23 mouse cellular contexts compared by ENCODE assay signal in the genomic region with DNA sequence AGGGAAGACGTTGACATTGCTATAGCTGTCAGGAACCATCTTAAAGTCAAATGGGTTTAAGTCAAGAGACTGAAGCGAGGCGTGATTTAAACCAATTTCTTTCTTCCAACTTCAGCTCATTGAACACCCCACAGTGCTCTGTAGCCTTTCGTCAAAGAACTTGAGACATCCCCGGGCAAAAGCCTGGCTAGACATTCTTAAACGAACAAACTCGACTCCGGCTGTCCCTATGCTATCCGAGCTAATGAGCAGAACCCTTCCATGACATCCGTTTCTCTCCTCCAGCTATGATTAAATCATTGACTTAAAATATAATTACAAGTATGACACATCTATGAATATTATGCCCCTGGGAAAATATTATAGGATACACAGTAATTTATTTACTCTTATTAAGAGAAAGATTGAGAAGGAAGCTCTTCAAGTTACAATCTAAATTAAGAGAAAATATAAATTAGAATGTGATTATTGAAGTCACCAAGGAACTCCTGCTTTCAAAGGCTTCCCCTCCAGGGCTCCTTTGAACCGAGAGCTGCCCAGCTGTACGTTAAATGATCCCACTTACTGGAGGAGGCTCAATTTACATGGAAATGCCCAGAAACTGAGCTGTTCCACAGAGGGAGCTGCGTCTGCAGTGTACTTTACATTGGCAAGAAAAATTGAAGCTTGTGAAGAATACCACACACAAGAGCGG.
DNase-seq lines count a peak whose midpoint lies in the region; ATAC-seq and TF ChIP-seq lines count a peak whose summit lies in the region.
"Had no signal": no experiment of that assay in that cellular context is flagged by ENCODE, and none has a peak within 500 bp of the region (broad histone marks: within the 10 kb centered on the region; RNA-seq: fewer than 3 reads in every experiment).

No protein-coding gene starts in this region.

- H3K4me1 ChIP-seq in forebrain, embryonic 14.5 days (ENCODE audit: control insufficient read depth, insufficient read depth, low read length) = no peaks in the 10 kb centered on the region
- H3K4me1 ChIP-seq in forebrain, postnatal 0 days (ENCODE audit: insufficient read depth) = no peaks in the 10 kb centered on the region
- H3K4me1 ChIP-seq in limb, embryonic 12.5 days (replicated peaks) = peaks cover 8% of the 10 kb centered on the region
- peaks cover 9% of the 10 kb centered on the region for H3K4me1 ChIP-seq in limb, embryonic 10.5 days
- H3K4me1 ChIP-seq in embryonic facial prominence, embryonic 11.5 days (ENCODE audit: control insufficient read depth, insufficient read depth, low read length) = no peaks in the 10 kb centered on the region
- no peaks in the 10 kb centered on the region for H3K4me1 ChIP-seq in midbrain, postnatal 0 days (ENCODE audit: insufficient read depth, low read length)
- H3K4me1 ChIP-seq: liver, embryonic 13.5 days; megakaryocyte, embryonic 14.5 days had no signal

- no peak overlapping the region for H3K9ac ChIP-seq in forebrain, embryonic 14.5 days (ENCODE audit: low read length)
- H3K9ac ChIP-seq in forebrain, postnatal 0 days = no peak overlapping the region
- no peak overlapping the region for H3K9ac ChIP-seq in limb, embryonic 12.5 days (replicated peaks)
- H3K9ac ChIP-seq in embryonic facial prominence, embryonic 11.5 days (replicated peaks; ENCODE audit: low read length) = no peak overlapping the region
- H3K9ac ChIP-seq in midbrain, postnatal 0 days (replicated peaks; ENCODE audit: low read length, poor library complexity, severe bottlenecking) = no peak overlapping the region
- H3K9ac ChIP-seq: heart, embryonic 15.5 days; limb, embryonic 15.5 days; liver, embryonic 13.5 days had no signal

- peak; percentile 33 for DNase-seq in forebrain, embryonic 14.5 days (ENCODE audit: low spot score)
- DNase-seq in forebrain, postnatal 0 days = no peak
- no peak for DNase-seq in limb, embryonic 10.5 days (ENCODE audit: low spot score)
- DNase-seq in embryonic facial prominence, embryonic 11.5 days (ENCODE audit: low spot score) = peak; percentile 60
- no peak for DNase-seq in midbrain, postnatal 0 days (ENCODE audit: low spot score)
- no peak for DNase-seq in layer of hippocampus, adult 9-11 months
- DNase-seq: cerebellum, adult 11 months; gastrocnemius, postnatal 10 days; liver, embryonic 13.5 days; lung, adult 18-20 months; lung, postnatal 4 days; thymus, adult 2 months; thymus, postnatal 36 days had no signal

- no peak for ATAC-seq in forebrain, embryonic 14.5 days
- no peak for ATAC-seq in forebrain, postnatal 0 days
- no peak for ATAC-seq in limb, embryonic 12.5 days (ENCODE audit: insufficient number of reproducible peaks, insufficient read depth, low FRiP score, low TSS enrichment, low read depth)
- ATAC-seq in embryonic facial prominence, embryonic 11.5 days (replicated peaks; ENCODE audit: insufficient number of reproducible peaks, low FRiP score, low TSS enrichment, low read depth) = 0 out of 2 replicates have a peak, but pooled peaks have one; percentile 18
- ATAC-seq in midbrain, postnatal 0 days (ENCODE audit: low FRiP score) = 0 out of 2 replicates have a peak, but pooled peaks have one; percentile 47
- ATAC-seq: intestine, embryonic 16.5 days; lung, postnatal 0 days; Patski had no signal

- no peaks in the 10 kb centered on the region for H3K9me3 ChIP-seq in forebrain, embryonic 14.5 days (replicated peaks; ENCODE audit: control insufficient read depth, low read length)
- H3K9me3 ChIP-seq in forebrain, postnatal 0 days (ENCODE audit: low read length) = no peaks in the 10 kb centered on the region
- H3K9me3 ChIP-seq in limb, embryonic 12.5 days = no peaks in the 10 kb centered on the region
- H3K9me3 ChIP-seq in limb, embryonic 10.5 days (replicated peaks) = no peaks in the 10 kb centered on the region
- H3K9me3 ChIP-seq in embryonic facial prominence, embryonic 11.5 days (replicated peaks; ENCODE audit: control insufficient read depth, low read length) = no peaks in the 10 kb centered on the region
- no peaks in the 10 kb centered on the region for H3K9me3 ChIP-seq in midbrain, postnatal 0 days (ENCODE audit: low read length)
- H3K9me3 ChIP-seq: heart, embryonic 10.5 days; heart, embryonic 15.5 days; limb, embryonic 15.5 days; liver, embryonic 13.5 days; megakaryocyte, embryonic 14.5 days had no signal

- H3K36me3 ChIP-seq in forebrain, embryonic 14.5 days (ENCODE audit: control insufficient read depth, insufficient read depth, low read length) = no peaks in the 10 kb centered on the region
- H3K36me3 ChIP-seq in forebrain, postnatal 0 days (ENCODE audit: insufficient read depth) = no peaks in the 10 kb centered on the region
- no peaks in the 10 kb centered on the region for H3K36me3 ChIP-seq in limb, embryonic 12.5 days
- H3K36me3 ChIP-seq in limb, embryonic 10.5 days = no peaks in the 10 kb centered on the region
- H3K36me3 ChIP-seq in embryonic facial prominence, embryonic 11.5 days (replicated peaks; ENCODE audit: control insufficient read depth, insufficient read depth, low read depth, low read length) = no peaks in the 10 kb centered on the region
- no peaks in the 10 kb centered on the region for H3K36me3 ChIP-seq in midbrain, postnatal 0 days (ENCODE audit: insufficient read depth, low read length)
- H3K36me3 ChIP-seq: heart, embryonic 10.5 days; heart, embryonic 15.5 days; limb, embryonic 15.5 days; liver, embryonic 13.5 days had no signal

- 33% methylated on average over 14 of the region's 14 CpGs for WGBS in forebrain, embryonic 14.5 days
- WGBS in forebrain, postnatal 0 days = 38% methylated on average over 14 of the region's 14 CpGs
- 49% methylated on average over 14 of the region's 14 CpGs for WGBS in limb, embryonic 12.5 days
- WGBS in limb, embryonic 10.5 days = 67% methylated on average over 14 of the region's 14 CpGs
- 52% methylated on average over 14 of the region's 14 CpGs for WGBS in embryonic facial prominence, embryonic 11.5 days
- 36% methylated on average over 14 of the region's 14 CpGs for WGBS in midbrain, postnatal 0 days

- TF ChIP-seq CTCF in forebrain, postnatal 0 days (IDR thresholded peaks at IDR 0.05; ENCODE audit: low read depth) = no peak
- no peak for TF ChIP-seq CTCF in midbrain, postnatal 0 days (IDR thresholded peaks at IDR 0.05)

- H3K4me3 ChIP-seq in forebrain, embryonic 14.5 days (ENCODE audit: low read depth, low read length) = no peak overlapping the region
- H3K4me3 ChIP-seq in forebrain, postnatal 0 days (ENCODE audit: low read depth, low read length) = no peak overlapping the region
- H3K4me3 ChIP-seq in limb, embryonic 12.5 days (replicated peaks) = no peak overlapping the region
- no peak overlapping the region for H3K4me3 ChIP-seq in limb, embryonic 10.5 days
- no peak overlapping the region for H3K4me3 ChIP-seq in embryonic facial prominence, embryonic 11.5 days (ENCODE audit: low read depth, low read length)
- H3K4me3 ChIP-seq in midbrain, postnatal 0 days (ENCODE audit: low read depth, low read length) = no peak overlapping the region
- H3K4me3 ChIP-seq: heart, embryonic 10.5 days; heart, embryonic 15.5 days; left cerebral cortex, adult 2 months; limb, embryonic 15.5 days; liver, embryonic 13.5 days; megakaryocyte, embryonic 14.5 days had no signal

- H3K27me3 ChIP-seq in forebrain, embryonic 14.5 days (replicated peaks; ENCODE audit: control insufficient read depth, insufficient read depth, low read length) = no peaks in the 10 kb centered on the region
- peaks cover 8% of the 10 kb centered on the region for H3K27me3 ChIP-seq in forebrain, postnatal 0 days (ENCODE audit: insufficient read depth, low read length)
- peaks cover 6% of the 10 kb centered on the region; the same call in 1 of the 2 replicates for H3K27me3 ChIP-seq in limb, embryonic 12.5 days
- H3K27me3 ChIP-seq in limb, embryonic 10.5 days (ENCODE audit: low read depth, poor library complexity, severe bottlenecking) = peaks cover 24% of the 10 kb centered on the region
- H3K27me3 ChIP-seq in embryonic facial prominence, embryonic 11.5 days (ENCODE audit: control insufficient read depth, insufficient read depth, low read length) = no peaks in the 10 kb centered on the region
- H3K27me3 ChIP-seq in midbrain, postnatal 0 days (ENCODE audit: insufficient read depth, low read length) = no peaks in the 10 kb centered on the region
- H3K27me3 ChIP-seq: heart, embryonic 15.5 days; limb, embryonic 15.5 days; liver, embryonic 13.5 days; megakaryocyte, embryonic 14.5 days had no signal

- H3K4me2 ChIP-seq in forebrain, embryonic 14.5 days (ENCODE audit: low read length) = no peak overlapping the region
- no peak overlapping the region for H3K4me2 ChIP-seq in forebrain, postnatal 0 days (ENCODE audit: low read depth)
- H3K4me2 ChIP-seq in limb, embryonic 12.5 days = no peak overlapping the region
- no peak overlapping the region for H3K4me2 ChIP-seq in embryonic facial prominence, embryonic 11.5 days (ENCODE audit: low read depth, low read length)
- no peak overlapping the region for H3K4me2 ChIP-seq in midbrain, postnatal 0 days (ENCODE audit: low read depth, low read length, poor library complexity, severe bottlenecking)
- H3K4me2 ChIP-seq: heart, embryonic 15.5 days; limb, embryonic 15.5 days; liver, embryonic 13.5 days had no signal

- H3K27ac ChIP-seq in forebrain, embryonic 14.5 days (ENCODE audit: low read depth, low read length) = no peak overlapping the region
- no peak overlapping the region for H3K27ac ChIP-seq in forebrain, postnatal 0 days (ENCODE audit: low read depth, low read length)
- 0 out of 2 replicates have a peak overlapping the region, but pooled peaks have one; percentile 17 for H3K27ac ChIP-seq in limb, embryonic 12.5 days
- H3K27ac ChIP-seq in limb, embryonic 10.5 days = no peak overlapping the region
- H3K27ac ChIP-seq in embryonic facial prominence, embryonic 11.5 days (replicated peaks; ENCODE audit: low read depth, low read length) = no peak overlapping the region
- H3K27ac ChIP-seq in midbrain, postnatal 0 days (ENCODE audit: low read depth, low read length) = no peak overlapping the region
- H3K27ac ChIP-seq: heart, embryonic 10.5 days; heart, embryonic 15.5 days; kidney, postnatal 0 days; left cerebral cortex, adult 2 months; limb, embryonic 15.5 days; liver, embryonic 13.5 days had no signal

Comparison
In these comparisons a context has a peak if more than half of its experiments do, and no peak if none do; other contexts are left out.
1. DNase-seq: peak in forebrain, embryonic 14.5 days (single experiment) and embryonic facial prominence, embryonic 11.5 days (single experiment); none in forebrain, postnatal 0 days (single experiment), limb, embryonic 10.5 days (single experiment), midbrain, postnatal 0 days (single experiment) and layer of hippocampus, adult 9-11 months (single experiment).
2. ATAC-seq: peak in embryonic facial prominence, embryonic 11.5 days (single experiment) and midbrain, postnatal 0 days (single experiment); none in forebrain, embryonic 14.5 days (single experiment), forebrain, postnatal 0 days (single experiment) and limb, embryonic 12.5 days (single experiment).